Mouse (Mus musculus): ENCODE measurements around the gene Sec24a. TPM values are rescaled to one million over a fixed set of nuclear protein-coding genes. Genes with fewer than 3 reads are reported as not detected.

The Sec24a gene
- total and polyA plus RNA-seq, 3 experiments = 9.3 to 16.6 (median 15.3) TPM

DNA sequence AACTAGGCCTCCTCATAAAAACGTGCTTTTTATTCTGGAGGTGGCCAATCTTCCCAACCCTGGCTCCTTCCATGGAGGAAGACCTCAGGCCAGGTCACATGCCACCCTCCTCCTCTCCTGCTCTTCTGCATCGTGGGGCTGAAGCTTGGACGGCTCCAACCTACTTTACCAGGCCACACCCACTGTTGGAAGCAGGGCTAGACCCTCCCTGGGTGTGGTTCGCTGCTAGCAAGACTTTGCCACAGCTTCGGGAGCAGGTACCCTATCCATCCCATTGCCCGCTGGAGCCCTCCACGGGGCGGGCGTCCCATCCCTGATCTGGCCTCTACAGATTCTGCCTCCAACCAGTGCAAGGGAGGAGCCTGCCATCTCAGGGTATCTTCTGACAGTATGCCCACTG lies 120.2 kb downstream of the Sec24a start:
- H3K36me3 ChIP-seq (ENCODE audit: control insufficient read depth, insufficient read depth, low read length) = peaks cover 2% of the 10 kb centered on the region
- no peak overlapping the region for H3K4me3 ChIP-seq
- H3K27ac ChIP-seq = peak overlapping the region; percentile 28; the same call in 1 of the 2 replicates
- no peaks in the 10 kb centered on the region for H3K79me2 ChIP-seq (replicated peaks; ENCODE audit: control insufficient read depth, insufficient read depth, low read length)
- peaks cover 12% of the 10 kb centered on the region for H3K4me1 ChIP-seq (ENCODE audit: control insufficient read depth, insufficient read depth, low read length)
- no peak for TF ChIP-seq EP300 (IDR thresholded peaks at IDR 0.05; ENCODE audit: insufficient read depth, low read depth, low read length)
- TF ChIP-seq POLR2A (IDR thresholded peaks at IDR 0.05; ENCODE audit: insufficient read depth, low read depth, low read length) = no peak
- TF ChIP-seq CTCF (IDR thresholded peaks at IDR 0.05) = no peak
- no peak overlapping the region for H3K9ac ChIP-seq (ENCODE audit: low read depth, low read length)
- no peaks in the 10 kb centered on the region for H3K27me3 ChIP-seq (ENCODE audit: control insufficient read depth, insufficient read depth, low read length)
- peak in 1 of 2 experiments; percentile 37 for DNase-seq
- WGBS = 53% methylated on average over 9 of the region's 9 CpGs
- intact Hi-C loops (cut with DNase I) = no loop called here

Other genes starting within 250 kb of the Sec24a start
- 1 to 10 TPM; 6.9 to 8.9 TPM for gene Phykpl, start 178.9 kb downstream of the Sec24a start, total RNA-seq (2021)
- gene Phykpl, start 178.9 kb downstream of the Sec24a start, polyA plus RNA-seq (2012; rRNA removed) = 16.8 and 17.0 TPM in 2 replicates
- 100 to 1,000 TPM; 132 to 145 TPM for gene Hnrnpab, start 156.8 kb downstream of the Sec24a start, total RNA-seq (2021)
- 68.4 and 71.5 TPM in 2 replicates for gene Hnrnpab, start 156.8 kb downstream of the Sec24a start, polyA plus RNA-seq (2012; rRNA removed)
- gene Nhp2, start 143.9 kb downstream of the Sec24a start, total RNA-seq (2021) = 10 to 100 TPM; 18.4 to 24.8 TPM
- 18.5 and 19.0 TPM in 2 replicates for gene Nhp2, start 143.9 kb downstream of the Sec24a start, polyA plus RNA-seq (2012; rRNA removed)
- 10 to 100 TPM; 14.0 to 15.0 TPM for gene Rmnd5b, start 127.7 kb downstream of the Sec24a start, total RNA-seq (2021)
- 24.8 and 32.8 TPM in 2 replicates for gene Rmnd5b, start 127.7 kb downstream of the Sec24a start, polyA plus RNA-seq (2012; rRNA removed)
- gene N4bp3, start 112.8 kb downstream of the Sec24a start, total RNA-seq (2021) = 10 to 100 TPM; 10.2 to 10.7 TPM
- gene N4bp3, start 112.8 kb downstream of the Sec24a start, polyA plus RNA-seq (2012; rRNA removed) = 8.2 and 8.6 TPM in 2 replicates
- gene D930048N14Rik, start 112.7 kb downstream of the Sec24a start, total RNA-seq (2021) = under 1 TPM; 0.60 to 0.68 TPM
- gene D930048N14Rik, start 112.7 kb downstream of the Sec24a start, polyA plus RNA-seq (2012; rRNA removed) = 3.7 and 5.0 TPM in 2 replicates
- gene 0610009B22Rik, start 74.8 kb downstream of the Sec24a start, total RNA-seq (2021) = 10 to 100 TPM; 41.7 to 42.3 TPM
- 25.1 and 40.7 TPM in 2 replicates for gene 0610009B22Rik, start 74.8 kb downstream of the Sec24a start, polyA plus RNA-seq (2012; rRNA removed)
- gene Sar1b, start 53 bp upstream of the Sec24a start, total RNA-seq (2021) = 100 to 1,000 TPM; 123 to 149 TPM
- 64.2 and 131 TPM in 2 replicates for gene Sar1b, start 53 bp upstream of the Sec24a start, polyA plus RNA-seq (2012; rRNA removed)
- 10 to 100 TPM; 11.3 to 12.4 TPM for gene Jade2, start 94.0 kb upstream of the Sec24a start, total RNA-seq (2021)
- gene Jade2, start 94.0 kb upstream of the Sec24a start, polyA plus RNA-seq (2012; rRNA removed) = 6.5 and 7.3 TPM in 2 replicates
- 10 to 100 TPM; 10.2 to 10.8 TPM for gene Cdkn2aipnl, start 204.0 kb upstream of the Sec24a start, total RNA-seq (2021)
- 8.4 and 14.1 TPM in 2 replicates for gene Cdkn2aipnl, start 204.0 kb upstream of the Sec24a start, polyA plus RNA-seq (2012; rRNA removed)
- 100 to 1,000 TPM; 265 to 344 TPM for gene Ube2b, start 237.1 kb upstream of the Sec24a start, total RNA-seq (2021)
- 197 and 295 TPM in 2 replicates for gene Ube2b, start 237.1 kb upstream of the Sec24a start, polyA plus RNA-seq (2012; rRNA removed)
- 1 to 10 TPM; 4.6 to 5.2 TPM for gene Cdkl3, start 240.6 kb upstream of the Sec24a start, total RNA-seq (2021)
- gene Cdkl3, start 240.6 kb upstream of the Sec24a start, polyA plus RNA-seq (2012; rRNA removed) = 3.0 and 4.2 TPM in 2 replicates

Data from heart, adult 2 months (tissue).